Mouse (Mus musculus) CD4-positive, CD25-positive, alpha-beta regulatory T cell, adult 2 months (primary cell): ENCODE measurements around the gene Atp13a2.

Experiments
- DNase-seq: peaks from one replicate; pipeline ENCODE4 v3.0.0-alpha.2; 2012; ENCODE audit warnings: low read depth, low spot score

Gene Atp13a2

GRCm38 (mm10) chr4:140993846-140994245 lies 7.2 kb downstream of the Atp13a2 start:
- DNase-seq: no peak

GRCm38 (mm10) chr4:140995811-140996210 lies 9.1 kb downstream of the Atp13a2 start:
- no peak for DNase-seq

- no peak for DNase-seq
These were observed 10.1 kb downstream of the Atp13a2 start for GRCm38 (mm10) chr4:140996812-140997211.

GRCm38 (mm10) chr4:141005983-141006382 lies 19.3 kb downstream of the Atp13a2 start:
- no peak for DNase-seq

GRCm38 (mm10) chr4:141008028-141008427 lies 21.4 kb downstream of the Atp13a2 start:
- DNase-seq: no peak

- DNase-seq: no peak
These were observed 23.4 kb downstream of the Atp13a2 start, which contains the start of gene Mfap2 for GRCm38 (mm10) chr4:141010118-141010517. Gene Mfap2 (plus strand): TSS chr4:141010418.

- DNase-seq: no peak
These were observed 23.9 kb downstream of the Atp13a2 start for GRCm38 (mm10) chr4:141010526-141010925.

GRCm38 (mm10) chr4:141010941-141011429 lies 24.3 kb downstream of the Atp13a2 start:
- no peak for DNase-seq

GRCm38 (mm10) chr4:141011556-141012328 lies 25.1 kb downstream of the Atp13a2 start:
- DNase-seq: no peak

GRCm38 (mm10) chr4:141012558-141012957 lies 25.9 kb downstream of the Atp13a2 start:
- DNase-seq: no peak

- no peak for DNase-seq
These were observed 27.4 kb downstream of the Atp13a2 start for GRCm38 (mm10) chr4:141014114-141014513.

- DNase-seq: no peak
These were observed 28.2 kb downstream of the Atp13a2 start for GRCm38 (mm10) chr4:141014856-141015255.

- DNase-seq: no peak
These were observed 28.7 kb downstream of the Atp13a2 start for GRCm38 (mm10) chr4:141015356-141015755.

GRCm38 (mm10) chr4:141016311-141016710 lies 29.6 kb downstream of the Atp13a2 start:
- no peak for DNase-seq

- DNase-seq: no peak
These were observed 31.2 kb downstream of the Atp13a2 start for GRCm38 (mm10) chr4:141017657-141018436.

GRCm38 (mm10) chr4:141020220-141020619 lies 33.5 kb downstream of the Atp13a2 start:
- DNase-seq: no peak

GRCm38 (mm10) chr4:141020811-141021613 lies 34.3 kb downstream of the Atp13a2 start:
- no peak for DNase-seq

GRCm38 (mm10) chr4:141021614-141021929 lies 34.9 kb downstream of the Atp13a2 start:
- no peak for DNase-seq

- DNase-seq: no peak
These were observed 37.4 kb downstream of the Atp13a2 start for GRCm38 (mm10) chr4:141024052-141024451.

- DNase-seq: no peak
These were observed 38.3 kb downstream of the Atp13a2 start for GRCm38 (mm10) chr4:141024992-141025391.

GRCm38 (mm10) chr4:141030541-141031206 lies 44.0 kb downstream of the Atp13a2 start:
- DNase-seq: no peak
